Mouse (Mus musculus): Measurements from ENCODE around the gene Olfr259.

Gene Olfr259

GRCm38 (mm10) chr2:87114467-87114866 lies at the start of gene Olfr259:
Gene Olfr259 (minus strand): TSS chr2:87114567.
- DNase-seq (ENCODE audit: low read depth, low spot score): no peak

- no peak for DNase-seq (ENCODE audit: low read depth, low spot score)
These were observed 38.2 kb upstream of the Olfr259 start, which contains the start of gene Olfr1111 for GRCm38 (mm10) chr2:87152524-87152923. Gene Olfr1111 (minus strand): TSS chr2:87152624.

- no peak for DNase-seq (ENCODE audit: low read depth, low spot score)
These were observed 25.8 kb upstream of the Olfr259 start, which contains the start of gene Olfr1110 for GRCm38 (mm10) chr2:87140200-87140599. Gene Olfr1110 (minus strand): TSS chr2:87140300.

- DNase-seq (ENCODE audit: low read depth, low spot score): no peak
These were observed 18.5 kb downstream of the Olfr259 start, which contains the start of gene Olfr1109 for GRCm38 (mm10) chr2:87095908-87096307. Gene Olfr1109 (minus strand): TSS chr2:87096008.

GRCm38 (mm10) chr2:87075717-87076116 lies 38.6 kb downstream of the Olfr259 start, which contains the start of gene Olfr1107:
Gene Olfr1107 (minus strand): TSS chr2:87075817.
- no peak for DNase-seq (ENCODE audit: low read depth, low spot score)

Data from retina, postnatal 7 days (tissue).